Mouse (Mus musculus) erythroblast, adult 5-6 weeks (primary cell): ENCODE results near the gene Asnsd1. TPM values are rescaled to one million over a fixed set of nuclear protein-coding genes. Genes with fewer than 3 reads are reported as not detected.

Source experiments
- ATAC-seq: replicated peaks from 2 replicates; pipeline ENCODE4 v1.8.0; 2016; ENCODE audit warnings: moderate number of reproducible peaks, mild to moderate bottlenecking, moderate TSS enrichment, inconsistent platforms; ENCODE audit not compliant: poor library complexity, low FRiP score, severe bottlenecking
- total RNA-seq, 2 experiments: library from RNA; stranded (forward) in 1 of 2; stranded (reverse) in 1 of 2; fragments of 150-400 nt in 1 of 2; fragments of 200-764, 138-1000 nt in 1 of 2; gene quantifications; 2 replicates each; pipeline versions ENCODE4 v1.2.3 to v1.2.4; 2015 to 2017; ENCODE audit warnings: low replicate concordance in 2 of 2

The Asnsd1 gene
- total RNA-seq, 2 experiments from 2014 or later = 28.5 to 58.6 TPM

DNA sequence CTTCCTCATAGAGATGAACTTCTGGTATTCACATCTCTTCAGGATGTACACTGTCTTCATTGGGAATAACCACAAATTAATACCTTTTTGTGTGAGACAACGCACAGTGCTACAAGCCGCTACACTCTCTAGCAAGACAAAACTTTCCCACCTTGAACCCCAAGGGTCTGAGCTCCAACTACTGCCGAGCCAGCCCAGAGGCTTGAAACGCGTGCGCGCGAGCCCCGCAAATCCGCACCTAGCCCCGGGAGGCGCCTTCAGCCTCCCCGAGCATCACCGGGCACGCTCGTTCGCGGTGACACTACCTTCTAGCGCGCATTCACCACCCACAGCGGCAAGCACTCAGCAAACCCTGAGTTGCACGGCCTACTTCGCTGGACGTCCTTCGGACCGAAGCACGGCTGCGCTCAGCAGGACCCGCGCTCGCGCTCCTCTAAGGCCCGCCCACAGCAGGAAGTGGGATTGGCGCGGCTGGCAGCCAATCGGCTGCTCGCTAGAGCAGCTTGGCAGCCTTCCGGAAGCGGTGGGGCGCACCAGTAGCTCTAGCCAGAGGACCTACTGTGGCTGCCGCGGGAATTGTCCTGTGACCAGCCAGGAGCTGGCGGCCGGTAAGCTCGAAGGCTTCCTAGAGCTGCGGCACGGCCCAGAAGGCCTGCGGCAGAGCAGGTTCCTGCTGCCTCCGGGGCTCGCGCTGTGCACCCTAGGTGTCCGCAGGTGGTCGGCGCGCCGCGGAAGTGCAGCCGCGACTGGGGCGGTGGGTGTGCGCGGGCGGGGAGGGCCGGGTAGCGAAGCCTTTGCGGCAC, 55.8 kb downstream of the Asnsd1 start, which contains the start of the genes Pms1, Ormdl1 and Gm28778:
Gene Pms1 (minus strand): TSS at position 438 of the 803 bp plus-strand sequence.
Gene Ormdl1 (plus strand): TSS at position 515 of the 803 bp plus-strand sequence.
Gene Gm28778 (plus strand): TSS at position 531 of the 803 bp plus-strand sequence.
- peak; percentile 99 for ATAC-seq

Other genes with a start within 250 kb of the Asnsd1 start
- not detected in 2 replicates for gene 1700019A02Rik, start 165.1 kb downstream of the Asnsd1 start, total RNA-seq (2015; ENCODE audit: low replicate concordance)
- gene 1700019A02Rik, start 165.1 kb downstream of the Asnsd1 start, total RNA-seq (2017; ENCODE audit: low replicate concordance) = not detected in 2 replicates
- 1.5 and 12.7 TPM in 2 replicates for gene Pms1, start 55.7 kb downstream of the Asnsd1 start, total RNA-seq (2015; ENCODE audit: low replicate concordance)
- gene Pms1, start 55.7 kb downstream of the Asnsd1 start, total RNA-seq (2017; ENCODE audit: low replicate concordance) = 6.5 and 6.7 TPM in 2 replicates
- gene Ormdl1, start 55.7 kb downstream of the Asnsd1 start, total RNA-seq (2015; ENCODE audit: low replicate concordance) = 9.8 and 17.5 TPM in 2 replicates
- gene Ormdl1, start 55.7 kb downstream of the Asnsd1 start, total RNA-seq (2017; ENCODE audit: low replicate concordance) = 11.1 and 14.9 TPM in 2 replicates
- 4.2 TPM in 1 of 2 replicates, not detected in the other for gene Gm28778, start 55.6 kb downstream of the Asnsd1 start, total RNA-seq (2015; ENCODE audit: low replicate concordance)
- not detected in 2 replicates for gene Gm28778, start 55.6 kb downstream of the Asnsd1 start, total RNA-seq (2017; ENCODE audit: low replicate concordance)
- gene Osgepl1, start 39.1 kb downstream of the Asnsd1 start, total RNA-seq (2015; ENCODE audit: low replicate concordance) = 1.5 and 9.6 TPM in 2 replicates
- gene Osgepl1, start 39.1 kb downstream of the Asnsd1 start, total RNA-seq (2017; ENCODE audit: low replicate concordance) = 6.1 and 10.9 TPM in 2 replicates
- gene Asdurf, start 133 bp downstream of the Asnsd1 start, total RNA-seq (2015; ENCODE audit: low replicate concordance) = not detected in 2 replicates
- gene Asdurf, start 133 bp downstream of the Asnsd1 start, total RNA-seq (2017; ENCODE audit: low replicate concordance) = 38.8 and 73.3 TPM in 2 replicates
- gene Gm28551, start 85 bp downstream of the Asnsd1 start, total RNA-seq (2015; ENCODE audit: low replicate concordance) = 1.5 and 5.2 TPM in 2 replicates
- gene Gm28551, start 85 bp downstream of the Asnsd1 start, total RNA-seq (2017; ENCODE audit: low replicate concordance) = 0.70 TPM in 1 of 2 replicates, not detected in the other